Mouse (Mus musculus): ENCODE measurements around the gene Nupl1.

DNA sequence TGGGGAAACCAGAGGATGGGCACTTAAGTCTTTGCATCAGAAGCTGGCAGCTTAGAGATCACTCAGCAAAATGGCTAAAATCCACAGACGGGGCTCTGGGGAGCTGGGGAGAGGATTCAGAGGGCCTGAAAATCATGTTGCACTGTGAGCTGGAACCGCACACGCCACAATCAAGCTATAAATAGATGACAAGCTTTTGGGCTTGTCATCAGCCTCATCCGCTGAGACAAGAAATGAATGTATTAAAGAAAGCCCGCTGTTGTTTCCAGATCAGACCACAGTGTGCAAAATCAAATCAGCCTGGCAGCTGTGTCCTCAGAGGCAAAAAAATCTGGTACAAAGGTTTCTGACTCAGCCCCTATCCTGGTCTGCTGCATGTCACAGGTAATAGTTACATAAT, 61.5 kb downstream of the Nupl1 start:
- TF ChIP-seq ZNF384 (IDR thresholded peaks at IDR 0.05; ENCODE audit: low read depth, low read length) (no peak), ZC3H11A (IDR thresholded peaks at IDR 0.05; ENCODE audit: borderline replicate concordance, low read depth, low read length) (no peak), MAFK (IDR thresholded peaks at IDR 0.05; ENCODE audit: insufficient read depth, low read depth, low read length) (no peak), CHD2 (IDR thresholded peaks at IDR 0.05; ENCODE audit: low read depth, low read length) (no peak)
